Mouse (Mus musculus): Measurements from ENCODE around the gene Qser1.

GRCm38 (mm10) chr2:104864176-104864860, 47.8 kb upstream of the Qser1 start:
- TF ChIP-seq POLR2A (IDR thresholded peaks at IDR 0.05; ENCODE audit: insufficient read depth, low read depth, low read length), result no peak
- no peak for TF ChIP-seq EP300 (IDR thresholded peaks at IDR 0.05; ENCODE audit: insufficient read depth, low read depth, low read length)

Data from heart, adult 2 months (tissue).